Mouse (Mus musculus) frontal cortex, adult (tissue): ENCODE measurements around the gene Mapk10.
"Not testable (repeated sequence)": the region's sequence is repeated elsewhere in the genome, so short reads cannot be mapped to it uniquely, and the experiment has no call there.

Experiments
- ATAC-seq: cut with Nextera tagmentation; 2 replicates; pipeline ENCODE4 v1.9.2; 2017; ENCODE audit warnings: mild to moderate bottlenecking, moderate library complexity, mixed read lengths; ENCODE audit not compliant: low TSS enrichment

Mapk10 gene

GRCm38 (mm10) chr5:102872996-102873395 is 338.1 kb downstream of the Mapk10 start:
- ATAC-seq, result not testable (repeated sequence)

DNA sequence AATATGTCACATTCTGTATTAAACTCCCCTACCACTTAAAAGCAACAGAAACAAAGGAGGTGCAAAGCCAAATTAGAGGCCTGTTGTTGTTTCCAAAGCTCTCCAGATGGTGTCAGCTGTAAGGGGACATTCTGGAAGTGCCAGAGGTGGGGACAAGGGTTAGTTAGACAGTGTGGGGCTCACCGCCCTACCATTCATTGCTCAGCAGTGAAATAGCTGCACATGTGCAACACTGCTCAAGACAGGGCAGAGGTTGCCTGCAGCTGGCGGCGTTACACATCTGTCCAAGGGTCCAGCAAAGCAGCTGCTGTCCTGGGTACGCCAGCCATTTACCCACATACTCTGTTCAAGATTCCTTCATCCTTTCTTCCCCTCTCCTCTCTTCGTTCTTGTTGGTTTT is 342.9 kb downstream of the Mapk10 start:
- ATAC-seq, result no peak

DNA sequence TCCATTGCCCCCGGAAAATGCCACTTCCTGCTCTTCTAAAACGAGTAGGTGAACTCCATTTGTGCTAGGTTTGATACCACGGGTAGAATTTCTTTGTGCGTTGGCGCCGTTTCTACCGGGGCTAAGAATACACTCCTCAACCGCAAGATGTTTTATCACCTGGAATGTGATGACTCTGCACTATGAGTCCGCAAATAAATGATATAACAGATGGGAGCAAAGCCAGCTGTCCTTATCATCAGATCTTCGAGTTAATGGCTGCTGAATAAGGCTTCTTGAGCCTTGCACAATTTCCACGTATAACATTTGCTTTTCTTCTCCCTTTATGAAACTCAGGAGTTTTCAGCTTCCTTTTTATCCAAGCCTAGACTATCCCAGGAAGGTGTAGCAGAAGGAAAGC is 351.4 kb downstream of the Mapk10 start:
- ATAC-seq, result no peak

DNA sequence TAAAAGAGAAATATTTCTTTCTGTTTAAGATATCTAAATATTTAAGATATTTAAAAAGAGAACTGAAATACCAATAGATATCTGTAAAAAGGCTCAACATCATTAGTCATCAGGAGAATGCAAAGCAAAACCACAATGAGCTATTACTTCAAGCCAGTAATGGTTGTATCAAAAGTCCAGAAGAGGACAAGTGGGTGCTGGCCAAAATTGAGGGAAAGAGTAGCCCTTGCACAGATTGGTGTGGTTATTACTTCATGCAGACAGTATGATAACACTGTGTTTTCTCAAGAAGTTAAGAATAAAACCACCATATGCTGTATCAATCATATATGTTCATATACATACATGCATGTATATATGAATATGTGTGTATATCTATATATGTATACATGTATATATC is 353.1 kb downstream of the Mapk10 start:
- ATAC-seq, result no peak
